Mouse (Mus musculus) CH12.LX (cell line): ENCODE results near the gene 2310061I04Rik. TPM values are rescaled to one million over a fixed set of nuclear protein-coding genes. Genes with fewer than 3 reads are reported as not detected.
A peak's percentile ranks its signal among the peaks of the same experiment; 100 is the strongest.
"Not testable (repeated sequence)": the region's sequence is repeated elsewhere in the genome, so short reads cannot be mapped to it uniquely, and the experiment has no call there.

Experiments used
- DNase-seq: peaks from one replicate; pipeline ENCODE4 v3.0.0-alpha.2; 2013; ENCODE audit errors: extremely low read depth
- H3K27ac ChIP-seq: 2 replicates; pipeline ENCODE4 v1.5.1; 2012; ENCODE audit warnings: low read depth, mild to moderate bottlenecking, control low read depth, moderate library complexity; ENCODE audit not compliant: insufficient read depth
- H3K27me3 ChIP-seq: replicated peaks from 2 replicates; pipeline ENCODE3; 2012; ENCODE audit warnings: inconsistent platforms
- H3K36me3 ChIP-seq, 2 experiments: replicated peaks in 1 of 2; 2 replicates each; pipeline versions ENCODE3 to v1.6.1; 2012; ENCODE audit warnings: inconsistent platforms in 1 of 2, low read length in 1 of 2, mild to moderate bottlenecking in 1 of 2, mixed read lengths in 1 of 2, moderate library complexity in 1 of 2; ENCODE audit not compliant: control insufficient read depth in 1 of 2, insufficient read depth in 1 of 2
- H3K4me1 ChIP-seq, 2 experiments: 2 replicates each; pipeline ENCODE4 v1.6.1; 2012; ENCODE audit warnings: inconsistent platforms in 1 of 2, moderate library complexity in 1 of 2; ENCODE audit not compliant: insufficient read depth in 2 of 2, control insufficient read depth in 1 of 2
- H3K4me2 ChIP-seq: 2 replicates; pipeline ENCODE4 v1.6.1; 2012; ENCODE audit warnings: low read depth, mild to moderate bottlenecking, control low read depth; ENCODE audit not compliant: poor library complexity, insufficient read depth, severe bottlenecking
- H3K4me3 ChIP-seq, 3 experiments: fragments of 150-350 bp in 1 of 3; sonication (generic) in 1 of 3; replicated peaks in 1 of 3; 2 replicates each; pipeline versions ENCODE3 to v1.5.1; 2011 to 2012; ENCODE audit warnings: low read depth in 2 of 3, low read length in 2 of 3, mild to moderate bottlenecking in 2 of 3, moderate library complexity in 2 of 3, control low read depth in 1 of 3, improper control_type of control experiment in 1 of 3, inconsistent platforms in 1 of 3, mixed read lengths in 1 of 3; ENCODE audit not compliant: poor library complexity in 1 of 3
- H3K79me2 ChIP-seq: replicated peaks from 2 replicates; pipeline ENCODE4 v1.6.1; 2012; ENCODE audit warnings: mild to moderate bottlenecking, moderate library complexity; ENCODE audit not compliant: control insufficient read depth, poor library complexity, insufficient read depth, severe bottlenecking; ENCODE audit errors: extremely low read depth
- H3K9ac ChIP-seq: 2 replicates; pipeline ENCODE4 v1.6.1; 2012; ENCODE audit warnings: low read depth, mild to moderate bottlenecking, control low read depth, moderate library complexity; ENCODE audit not compliant: insufficient read depth
- H3K9me3 ChIP-seq: replicated peaks from 2 replicates; pipeline ENCODE3; 2012; ENCODE audit warnings: low read length, inconsistent platforms, mixed read lengths
- BHLHE40 ChIP-seq: IDR thresholded peaks from 2 replicates; pipeline ENCODE4 v1.6.1; 2011; ENCODE audit warnings: mild to moderate bottlenecking, low read depth, low read length, improper control_type of control experiment
- CHD1 ChIP-seq: IDR thresholded peaks from 2 replicates; pipeline ENCODE4 v1.6.1; 2012; ENCODE audit warnings: low read depth, low read length, improper control_type of control experiment, inconsistent platforms
- CTCF ChIP-seq, 2 experiments: IDR thresholded peaks in 1 of 2; conservative IDR thresholded peaks in 1 of 2; 2 replicates each; pipeline ENCODE4 v1.5.1; 2011 to 2012; ENCODE audit warnings: low read depth in 2 of 2, low read length in 2 of 2, improper control_type of control experiment in 1 of 2, inconsistent platforms in 1 of 2, mild to moderate bottlenecking in 1 of 2, moderate library complexity in 1 of 2
- E2F4 ChIP-seq: IDR thresholded peaks from 2 replicates; pipeline ENCODE4 v1.6.1; 2011; ENCODE audit warnings: low read depth, low read length, improper control_type of control experiment; ENCODE audit not compliant: insufficient replicate concordance
- ELF1 ChIP-seq: IDR thresholded peaks from 2 replicates; pipeline ENCODE4 v1.6.1; 2014; ENCODE audit warnings: low read depth, mild to moderate bottlenecking, inconsistent platforms, low read length, improper control_type of control experiment
- EP300 ChIP-seq: IDR thresholded peaks from 2 replicates; pipeline ENCODE4 v1.6.1; 2011; ENCODE audit warnings: low read length, improper control_type of control experiment
- HCFC1 ChIP-seq: IDR thresholded peaks from 2 replicates; pipeline ENCODE4 v1.6.1; 2012; ENCODE audit warnings: low read depth, mild to moderate bottlenecking, inconsistent platforms, low read length, improper control_type of control experiment
- JUN ChIP-seq: IDR thresholded peaks from 2 replicates; pipeline ENCODE4 v1.6.1; 2011; ENCODE audit warnings: low read depth, mild to moderate bottlenecking, low read length, improper control_type of control experiment, moderate library complexity; ENCODE audit not compliant: insufficient read depth
- JUND ChIP-seq: conservative IDR thresholded peaks from 2 replicates; pipeline ENCODE4 v1.6.1; 2011; ENCODE audit warnings: low read depth, low read length, improper control_type of control experiment
- MAX ChIP-seq: IDR thresholded peaks from 2 replicates; pipeline ENCODE4 v1.6.1; 2011; ENCODE audit warnings: low read length, improper control_type of control experiment
- MEF2A ChIP-seq: IDR thresholded peaks from 2 replicates; pipeline ENCODE4 v1.6.1; 2014; ENCODE audit warnings: low read depth, mild to moderate bottlenecking, inconsistent platforms, low read length, improper control_type of control experiment, borderline replicate concordance
- MXI1 ChIP-seq: IDR thresholded peaks from 2 replicates; pipeline ENCODE4 v1.6.1; 2011; ENCODE audit warnings: mild to moderate bottlenecking, low read depth, low read length, improper control_type of control experiment
- MYC ChIP-seq: IDR thresholded peaks from 2 replicates; pipeline ENCODE4 v1.6.1; 2011; ENCODE audit warnings: low read depth, mild to moderate bottlenecking, improper control_type of control experiment, low read length
- NELFE ChIP-seq: IDR thresholded peaks from 2 replicates; pipeline ENCODE4 v1.6.1; 2011; ENCODE audit warnings: low read depth, low read length, improper control_type of control experiment
- POLR2A ChIP-seq: IDR thresholded peaks from 2 replicates; pipeline ENCODE4 v1.6.1; 2011; ENCODE audit warnings: low read depth, mild to moderate bottlenecking, improper control_type of control experiment, low read length
- RAD21 ChIP-seq: IDR thresholded peaks from 2 replicates; pipeline ENCODE4 v1.6.1; 2011; ENCODE audit warnings: low read depth, mild to moderate bottlenecking, low read length, improper control_type of control experiment, moderate library complexity
- SIN3A ChIP-seq: IDR thresholded peaks from 2 replicates; pipeline ENCODE4 v1.6.1; 2012; ENCODE audit warnings: low read length, improper control_type of control experiment, inconsistent platforms
- SMC3 ChIP-seq: IDR thresholded peaks from 2 replicates; pipeline ENCODE4 v1.6.1; 2011; ENCODE audit warnings: low read depth, low read length, improper control_type of control experiment
- TBP ChIP-seq: conservative IDR thresholded peaks from 2 replicates; pipeline ENCODE4 v1.6.1; 2011; ENCODE audit warnings: low read depth, low read length, improper control_type of control experiment
- USF1 ChIP-seq: IDR thresholded peaks from 2 replicates; pipeline ENCODE4 v1.6.1; 2014; ENCODE audit warnings: low read depth, mild to moderate bottlenecking, inconsistent platforms, low read length, improper control_type of control experiment
- USF2 ChIP-seq: conservative IDR thresholded peaks from 2 replicates; pipeline ENCODE4 v1.6.1; 2011; ENCODE audit warnings: low read depth, low read length, improper control_type of control experiment
- ZC3H11A ChIP-seq: IDR thresholded peaks from 2 replicates; pipeline ENCODE4 v1.6.1; 2012; ENCODE audit warnings: low read depth, mild to moderate bottlenecking, inconsistent platforms, low read length, improper control_type of control experiment
- ZKSCAN1 ChIP-seq: IDR thresholded peaks from 2 replicates; pipeline ENCODE4 v1.6.1; 2012; ENCODE audit warnings: low read depth, inconsistent platforms, low read length, improper control_type of control experiment, borderline replicate concordance
- ZNF384 ChIP-seq: IDR thresholded peaks from 2 replicates; pipeline ENCODE4 v1.6.1; 2012; ENCODE audit warnings: low read depth, low read length, improper control_type of control experiment, inconsistent platforms
- dilution Hi-C: fragments of 300-500 bp; cut with MboI; formaldehyde crosslinking; loops from 2 replicates; pipeline ENCODE4 v1.14.3; 2020; ENCODE audit warnings: low sequenced_read_pairs; ENCODE audit not compliant: extremely low pct_unique_long_range_greater_than_20kb, extremely low pct_ligation_motif_present
- in situ Hi-C: fragments of 300-500 bp; cut with MboI; formaldehyde crosslinking; loops from 3 replicates; pipeline ENCODE4 v1.14.3; 2019; ENCODE audit warnings: low sequenced_read_pairs, low pct_ligation_motif_present, low pct_unique_long_range_greater_than_20kb, mixed read lengths
- polyA plus RNA-seq: library from polyadenylated mRNA; unstranded; fragments of >175 nt; gene quantifications from 2 replicates; pipeline ENCODE4 v1.2.1, GENCODE M21; 2012; ENCODE audit warnings: low read depth; ENCODE audit not compliant: insufficient read length
- total RNA-seq, 2 experiments: library from RNA; depleted of rRNA; stranded (reverse); fragments of 300-350 nt in 1 of 2; fragments of >200 nt in 1 of 2; gene quantifications; 2 replicates each; pipeline ENCODE4 v1.2.3; 2012 to 2014

2310061I04Rik gene
- total and polyA plus RNA-seq, 3 experiments, result 5.7 to 46.4 (median 8.7) TPM

DNA sequence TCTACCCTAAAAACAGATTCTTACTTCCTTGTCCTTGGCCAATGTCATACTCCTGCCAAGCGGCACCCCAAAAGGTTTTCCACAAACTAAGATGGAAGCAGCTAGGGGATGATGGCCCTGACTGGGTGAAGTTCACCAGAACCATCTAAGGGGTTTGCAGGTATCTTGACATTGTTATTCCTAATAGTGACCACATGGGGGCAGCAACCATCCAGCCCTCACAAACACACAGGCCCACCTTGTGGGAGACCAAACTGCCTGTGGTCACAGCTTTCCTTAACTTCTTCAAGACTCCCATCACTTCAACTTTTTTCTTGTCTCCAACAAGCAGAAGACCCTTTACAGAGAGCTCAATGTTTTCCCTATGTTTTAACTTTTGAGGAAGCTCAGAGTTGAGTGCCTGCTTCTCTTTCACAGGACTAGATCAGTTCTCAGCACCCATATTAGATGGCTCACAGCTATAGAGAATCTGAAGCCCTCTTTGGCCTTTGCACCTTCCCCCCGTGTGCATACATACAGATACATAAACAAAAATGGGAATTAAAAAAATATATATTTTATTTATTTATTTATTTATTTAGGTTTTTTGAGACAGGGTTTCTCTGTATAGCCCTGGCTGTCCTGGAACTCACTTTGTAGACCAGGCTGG is 40.6 kb upstream of the 2310061I04Rik start:
- dilution Hi-C loops, result no loop called here
- Histone ChIP-seq H3K9me3 (peaks cover 6% of the 10 kb centered on the region), H3K9ac (no peak overlapping the region), H3K36me3 (no peaks in the 10 kb centered on the region), H3K79me2 (no peaks in the 10 kb centered on the region), H3K27ac (no peak overlapping the region), H3K4me2 (no peak overlapping the region), H3K4me3 (no peak overlapping the region)
- in situ Hi-C loops, result no loop called here
- TF ChIP-seq USF1 (no peak), POLR2A (no peak), SIN3A (no peak), JUND (no peak), JUN (no peak), ELF1 (no peak), NELFE (no peak), SMC3 (peak; percentile 76), HCFC1 (no peak), RAD21 (peak; percentile 82), MYC (no peak), TBP (no peak), MXI1 (no peak), BHLHE40 (no peak), MEF2A (no peak), ZKSCAN1 (no peak), CHD1 (no peak), CTCF (conservative IDR thresholded peaks at IDR 0.05 in 1 of 2, IDR thresholded peaks at IDR 0.05 in 1 of 2; ENCODE audit: low read depth in 2 of 2, low read length in 2 of 2) (peak; percentile 70 to 90), ZC3H11A (no peak), EP300 (no peak), USF2 (no peak), MAX (no peak), ZNF384 (no peak), E2F4 (no peak)
- TF ChIP-seq, all 38 proteins: peak for 3
- peak; percentile 74 for DNase-seq
- Histone ChIP-seq H3K27me3 (peaks cover 2% of the 10 kb centered on the region), H3K4me1 (no peaks in the 10 kb centered on the region)

DNA sequence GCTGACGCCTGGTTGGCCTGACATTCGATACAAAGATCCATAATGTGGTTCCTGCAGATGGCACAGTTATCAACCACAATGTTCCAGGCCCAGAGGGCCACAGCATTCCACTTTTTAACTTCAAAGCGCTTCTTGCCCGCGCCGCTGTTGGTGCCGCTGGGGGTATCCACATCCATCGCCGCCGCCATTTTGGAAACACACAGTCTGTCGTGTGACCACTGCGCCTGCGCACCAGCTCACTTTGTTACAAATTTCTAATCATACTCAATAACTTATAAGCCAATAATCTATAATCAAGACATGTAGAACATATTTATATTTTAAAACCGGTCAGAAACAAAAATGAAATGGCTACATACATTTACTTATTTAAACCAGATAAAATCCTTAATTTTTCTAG is 38.5 kb upstream of the 2310061I04Rik start:
- H3K4me2 ChIP-seq, H3K9ac ChIP-seq, in situ Hi-C loops, H3K27ac ChIP-seq, H3K4me1 ChIP-seq, H3K36me3 ChIP-seq, H3K79me2 ChIP-seq, H3K9me3 ChIP-seq, H3K4me3 ChIP-seq, dilution Hi-C loops, H3K27me3 ChIP-seq, DNase-seq: not testable (repeated sequence)
